Mouse (Mus musculus): ENCODE data around the gene Senp1.

GRCm38 (mm10) chr15:98051685-98052084 lies 41.9 kb downstream of the Senp1 start:
- TF ChIP-seq CTCF (IDR thresholded peaks at IDR 0.05; ENCODE audit: extremely low read depth, insufficient read depth, insufficient read length, insufficient replicate concordance) (no peak), POLR2A (IDR thresholded peaks at IDR 0.05; ENCODE audit: low read depth, low read length) (no peak)
